Mouse (Mus musculus): Measurements from ENCODE around the gene Obscn.

- TF ChIP-seq CTCF (IDR thresholded peaks at IDR 0.05; ENCODE audit: borderline replicate concordance, insufficient read depth, low read length), result no peak
- TF ChIP-seq POLR2A (IDR thresholded peaks at IDR 0.05; ENCODE audit: low read depth, low read length), result no peak
Observed at GRCm38 (mm10) chr11:58969659-58970058, 166.5 kb downstream of the Obscn start.

Measured in embryonic fibroblast, embryonic 13.5 days (primary cell).